Mouse (Mus musculus) lung, adult 2 months (tissue): Measurements from ENCODE around the gene Agap3.

Source experiments
- CTCF ChIP-seq: fragments of 200-500 bp; IDR thresholded peaks from 2 replicates; pipeline ENCODE4 v1.5.1; 2011; ENCODE audit warnings: mild to moderate bottlenecking, low read length, control low read depth; ENCODE audit not compliant: insufficient read depth
- POLR2A ChIP-seq: fragments of 200-500 bp; IDR thresholded peaks from 2 replicates; pipeline ENCODE4 v1.6.1; 2011; ENCODE audit warnings: low read depth, mild to moderate bottlenecking, control low read depth, low read length, borderline replicate concordance; ENCODE audit errors: extremely low read depth

DNA sequence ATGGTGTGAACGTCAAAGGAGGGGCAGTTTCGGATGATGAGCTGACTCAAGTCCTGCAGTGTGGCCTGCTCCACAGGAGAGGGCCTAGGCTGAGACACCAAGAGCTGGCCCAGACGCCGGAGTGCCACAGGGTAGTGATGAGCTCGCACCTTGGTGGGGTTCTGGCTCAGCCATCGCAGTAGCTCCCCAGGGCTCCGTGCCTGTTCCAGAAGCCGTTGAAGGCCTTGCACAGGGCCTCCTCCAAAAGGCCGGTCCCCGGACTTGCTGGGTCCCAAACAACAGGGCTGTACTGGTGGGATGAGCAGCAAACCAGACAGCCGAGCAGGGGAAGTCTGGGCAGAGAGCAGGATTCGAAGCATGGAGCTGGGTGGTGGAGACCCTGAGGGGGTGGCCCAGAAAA lies 8.1 kb upstream of the Agap3 start:
- TF ChIP-seq CTCF = no peak
- no peak for TF ChIP-seq POLR2A
